Mouse (Mus musculus) C2C12 (cell line): ENCODE measurements at regions not wholly inside any gene's neighbourhood (a gene's known extent, or its start where the extent isn't known, plus 50 kb on each side); places are given as distances from the start of the nearest gene placed in this dataset.

Experiments used
- CEBPB ChIP-seq: IDR thresholded peaks from one replicate; pipeline ENCODE4 v1.6.1; 2011; ENCODE audit warnings: low read depth, mild to moderate bottlenecking, control low read depth, moderate library complexity
- CTCF ChIP-seq: IDR thresholded peaks from one replicate; pipeline ENCODE4 v1.5.1; 2011; ENCODE audit not compliant: control insufficient read depth, insufficient read depth, insufficient read length
- MAX ChIP-seq: IDR thresholded peaks from one replicate; pipeline ENCODE4 v1.6.1; 2011; ENCODE audit warnings: mild to moderate bottlenecking, control low read depth
- MYOD1 ChIP-seq: IDR thresholded peaks from one replicate; pipeline ENCODE4 v1.6.1; 2011; ENCODE audit warnings: low read depth; ENCODE audit not compliant: control insufficient read depth, insufficient read length
- MYOG ChIP-seq: IDR thresholded peaks from one replicate; pipeline ENCODE4 v1.6.1; 2011; ENCODE audit not compliant: control insufficient read depth, insufficient read length; ENCODE audit errors: extremely low read depth
- USF1 ChIP-seq: IDR thresholded peaks from one replicate; pipeline ENCODE4 v1.6.1; 2011; ENCODE audit warnings: low read depth, mild to moderate bottlenecking, control low read depth, moderate library complexity

GRCm38 (mm10) chr10:96726801-96727780 lies 110.3 kb downstream of the Btg1 start:
- TF ChIP-seq CTCF (no peak), MAX (no peak), CEBPB (no peak), MYOG (no peak), MYOD1 (no peak), USF1 (no peak)
